Mouse (Mus musculus): ENCODE data around the gene Set. TPM values are rescaled to one million over a fixed set of nuclear protein-coding genes. Genes with fewer than 3 reads are reported as not detected.
A peak's percentile ranks its signal among the peaks of the same experiment; 100 is the strongest.

The Set gene
- polyA plus RNA-seq, 1 experiment, result 118 TPM

DNA sequence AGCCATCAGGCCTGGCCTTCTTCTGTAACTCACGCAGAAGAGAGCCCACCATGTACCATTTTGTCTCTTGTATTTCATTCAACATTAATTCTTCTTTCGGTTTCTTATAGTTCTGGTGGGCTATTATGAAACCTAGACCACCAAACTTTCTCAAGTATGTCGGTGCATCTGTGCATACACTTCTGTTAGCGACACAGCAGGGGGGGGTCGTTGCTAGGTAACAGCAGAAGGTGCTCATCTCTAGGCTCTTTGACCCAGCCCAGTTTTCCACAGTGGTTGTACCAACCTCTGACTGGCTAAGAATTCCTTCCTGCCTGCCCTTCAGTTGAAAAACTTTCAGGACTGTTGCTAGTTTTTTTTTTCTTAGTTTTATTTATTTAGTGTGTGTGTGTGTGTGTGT lies 1.2 kb downstream of the Set start:
- Histone ChIP-seq H3ac (ENCODE audit: control insufficient read depth, insufficient read length) (no peak overlapping the region), H3K4me2 (ENCODE audit: low read depth) (no peak overlapping the region), H3K27me3 (ENCODE audit: control insufficient read depth, insufficient read depth, insufficient read length) (no peaks in the 10 kb centered on the region), H3K36me3 (ENCODE audit: control insufficient read depth, insufficient read depth) (no peaks in the 10 kb centered on the region), H3K4me3 (no peak overlapping the region), H3K79me2 (ENCODE audit: control insufficient read depth, insufficient read depth) (peaks cover 6% of the 10 kb centered on the region)
- TF ChIP-seq MYOG (IDR thresholded peaks at IDR 0.05; ENCODE audit: control insufficient read depth in 1 of 3, insufficient read depth in 1 of 3, insufficient read length in 2 of 3, low read depth in 2 of 3) (no peak), POLR2A (IDR thresholded peaks at IDR 0.05; ENCODE audit: insufficient read length, low read depth) (no peak), POLR2AphosphoS2 (IDR thresholded peaks at IDR 0.05; ENCODE audit: insufficient read length, low read depth) (no peak), CEBPB (IDR thresholded peaks at IDR 0.05; ENCODE audit: insufficient read depth, poor library complexity, severe bottlenecking) (no peak), SRF (IDR thresholded peaks at IDR 0.05; ENCODE audit: control insufficient read depth, insufficient read length, low read depth) (no peak), E2F4 (IDR thresholded peaks at IDR 0.05; ENCODE audit: insufficient read depth) (no peak), MYOD1 (IDR thresholded peaks at IDR 0.05; ENCODE audit: control insufficient read depth in 1 of 3, insufficient read length in 2 of 3, low read depth in 2 of 3) (no peak), TCF3 (IDR thresholded peaks at IDR 0.05; ENCODE audit: insufficient read length, low read depth) (no peak), MAX (IDR thresholded peaks at IDR 0.05; ENCODE audit: low read depth) (no peak), REST (IDR thresholded peaks at IDR 0.05; ENCODE audit: insufficient read depth, insufficient read length) (no peak), USF1 (IDR thresholded peaks at IDR 0.05; ENCODE audit: low read depth) (no peak), TCF12 (IDR thresholded peaks at IDR 0.05; ENCODE audit: insufficient read depth, poor library complexity, severe bottlenecking) (no peak)

DNA sequence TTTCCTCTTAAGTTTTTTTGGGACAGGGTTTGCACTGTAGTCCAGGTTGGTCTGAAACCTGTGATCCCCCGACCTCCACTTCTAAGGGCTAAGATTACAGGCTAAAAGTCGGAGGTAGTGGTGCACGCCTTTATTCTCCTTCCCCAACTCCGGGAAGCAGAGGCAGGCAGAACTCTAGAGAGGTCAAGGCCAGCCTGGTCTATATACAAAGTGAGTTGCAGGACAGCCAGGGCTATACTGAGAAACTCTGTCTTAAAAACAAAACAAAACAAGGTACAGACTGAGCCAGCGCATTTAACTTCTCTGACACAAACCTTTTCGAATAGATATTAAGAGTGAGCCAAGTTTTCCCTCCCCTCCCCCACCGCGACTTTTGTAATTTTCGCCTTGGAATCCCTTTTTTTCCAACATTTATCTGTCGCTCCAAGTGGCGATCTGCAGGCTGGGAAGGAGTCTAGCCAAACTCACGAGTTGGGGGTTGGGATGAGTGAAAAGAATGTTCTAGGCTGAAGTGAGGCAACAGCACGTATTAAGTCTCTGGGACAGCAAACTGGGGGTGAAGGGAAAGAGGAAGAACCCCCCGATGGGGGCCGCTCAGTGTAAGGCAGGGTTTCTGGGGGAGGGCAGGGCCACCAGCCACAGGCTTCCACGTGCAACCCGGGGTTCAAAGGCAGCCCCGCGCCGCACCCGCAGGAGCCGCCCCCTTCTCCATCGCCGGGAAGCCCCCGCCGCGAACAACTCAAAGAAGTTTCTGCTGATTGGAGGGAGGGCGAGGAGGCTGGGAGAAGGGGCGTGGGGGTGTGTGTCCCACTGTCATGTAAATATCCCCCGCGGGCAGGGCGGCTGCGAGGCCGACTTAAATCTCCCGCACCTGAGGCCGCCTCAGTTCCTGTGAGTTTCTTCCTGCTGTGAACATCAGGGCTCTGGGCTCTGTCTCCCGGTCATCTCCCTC lies 4.3 kb downstream of the Set start:
- TF ChIP-seq POLR2A (IDR thresholded peaks at IDR 0.05; ENCODE audit: insufficient read length, low read depth) (no peak), MYOD1 (IDR thresholded peaks at IDR 0.05; ENCODE audit: control insufficient read depth in 1 of 3, insufficient read length in 2 of 3, low read depth in 2 of 3) (no peak), REST (IDR thresholded peaks at IDR 0.05; ENCODE audit: insufficient read depth, insufficient read length) (no peak), TCF3 (IDR thresholded peaks at IDR 0.05; ENCODE audit: insufficient read length, low read depth) (no peak), MAX (IDR thresholded peaks at IDR 0.05; ENCODE audit: low read depth) (no peak), TCF12 (IDR thresholded peaks at IDR 0.05; ENCODE audit: insufficient read depth, poor library complexity, severe bottlenecking) (no peak), SRF (IDR thresholded peaks at IDR 0.05; ENCODE audit: control insufficient read depth, insufficient read length, low read depth) (no peak)
- Histone ChIP-seq H3K79me2 (ENCODE audit: control insufficient read depth, insufficient read depth) (peaks cover 30% of the 10 kb centered on the region), H3K4me3 (peak overlapping the region; percentile 74), H3ac (ENCODE audit: control insufficient read depth, insufficient read length) (peak overlapping the region; percentile 58), H3K36me3 (ENCODE audit: control insufficient read depth, insufficient read depth) (no peaks in the 10 kb centered on the region), H3K27me3 (ENCODE audit: control insufficient read depth, insufficient read depth, insufficient read length) (no peaks in the 10 kb centered on the region), H3K4me2 (ENCODE audit: low read depth) (peak overlapping the region; percentile 89)

DNA sequence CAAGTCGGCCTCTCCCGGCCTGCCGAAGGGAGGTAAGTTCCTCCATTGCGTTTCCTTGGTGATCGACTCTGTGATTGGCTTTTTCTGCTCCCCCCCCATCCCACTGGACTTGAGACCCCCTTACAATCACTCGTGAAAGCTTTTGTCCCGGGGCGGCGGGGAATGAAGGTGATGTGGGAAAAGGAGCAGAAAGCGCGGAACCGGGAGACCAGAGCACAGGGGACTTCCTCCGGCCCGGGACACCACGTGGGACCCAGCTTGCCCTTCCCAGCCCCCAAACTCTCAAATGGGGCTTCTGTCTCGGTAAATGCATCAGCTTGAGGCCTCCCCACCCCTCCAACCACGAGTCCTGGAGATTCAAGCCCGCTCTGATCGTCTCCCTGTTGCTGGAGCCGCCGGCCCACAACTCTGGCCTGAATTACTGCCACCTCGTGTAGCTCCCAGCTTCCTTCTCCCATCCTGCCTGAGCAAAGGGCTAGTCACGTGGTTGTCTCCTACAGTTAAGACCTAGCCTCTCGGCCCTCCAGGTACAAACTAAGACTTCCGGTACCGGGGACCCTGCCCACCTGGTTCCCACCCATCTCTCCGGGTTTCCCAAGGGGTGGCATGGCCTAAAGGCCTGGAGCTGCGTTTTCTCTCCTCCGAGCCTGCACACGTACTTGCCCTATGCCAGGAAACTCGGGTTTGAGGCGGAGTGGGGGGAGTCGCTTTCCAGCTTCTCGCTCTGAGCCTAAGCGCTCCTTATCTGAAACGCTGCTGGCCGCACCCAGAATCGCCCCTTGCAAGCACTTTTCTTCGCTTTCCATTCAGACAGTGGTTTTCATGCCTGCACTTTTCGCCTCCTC lies 5.3 kb downstream of the Set start:
- peaks cover 34% of the 10 kb centered on the region for H3K79me2 ChIP-seq (ENCODE audit: control insufficient read depth, insufficient read depth)
- H3K4me3 ChIP-seq, result peak overlapping the region; percentile 74
- H3K4me2 ChIP-seq (ENCODE audit: low read depth), result peak overlapping the region; percentile 89
- H3ac ChIP-seq (ENCODE audit: control insufficient read depth, insufficient read length), result peak overlapping the region; percentile 58
- no peaks in the 10 kb centered on the region for H3K36me3 ChIP-seq (ENCODE audit: control insufficient read depth, insufficient read depth)
- no peak for TF ChIP-seq SRF (IDR thresholded peaks at IDR 0.05; ENCODE audit: control insufficient read depth, insufficient read length, low read depth)
- TF ChIP-seq REST (IDR thresholded peaks at IDR 0.05; ENCODE audit: insufficient read depth, insufficient read length), result no peak
- TF ChIP-seq CEBPB (IDR thresholded peaks at IDR 0.05; ENCODE audit: insufficient read depth, poor library complexity, severe bottlenecking), result no peak
- peak; percentile 80 for TF ChIP-seq POLR2AphosphoS2 (IDR thresholded peaks at IDR 0.05; ENCODE audit: insufficient read length, low read depth)
- TF ChIP-seq TCF3 (IDR thresholded peaks at IDR 0.05; ENCODE audit: insufficient read length, low read depth), result no peak
- TF ChIP-seq MAX (IDR thresholded peaks at IDR 0.05; ENCODE audit: low read depth), result peak; percentile 7
- TF ChIP-seq USF1 (IDR thresholded peaks at IDR 0.05; ENCODE audit: low read depth), result peak; percentile 80
- TF ChIP-seq MYOD1 (IDR thresholded peaks at IDR 0.05; ENCODE audit: control insufficient read depth in 1 of 3, insufficient read length in 2 of 3, low read depth in 2 of 3), result no peak
- no peak for TF ChIP-seq TCF12 (IDR thresholded peaks at IDR 0.05; ENCODE audit: insufficient read depth, poor library complexity, severe bottlenecking)
- TF ChIP-seq MYOG (IDR thresholded peaks at IDR 0.05; ENCODE audit: control insufficient read depth in 1 of 3, insufficient read depth in 1 of 3, insufficient read length in 2 of 3, low read depth in 2 of 3), result no peak
- TF ChIP-seq E2F4 (IDR thresholded peaks at IDR 0.05; ENCODE audit: insufficient read depth), result no peak
- TF ChIP-seq POLR2A (IDR thresholded peaks at IDR 0.05; ENCODE audit: insufficient read length, low read depth), result peak; percentile 81
- no peaks in the 10 kb centered on the region for H3K27me3 ChIP-seq (ENCODE audit: control insufficient read depth, insufficient read depth, insufficient read length)

DNA sequence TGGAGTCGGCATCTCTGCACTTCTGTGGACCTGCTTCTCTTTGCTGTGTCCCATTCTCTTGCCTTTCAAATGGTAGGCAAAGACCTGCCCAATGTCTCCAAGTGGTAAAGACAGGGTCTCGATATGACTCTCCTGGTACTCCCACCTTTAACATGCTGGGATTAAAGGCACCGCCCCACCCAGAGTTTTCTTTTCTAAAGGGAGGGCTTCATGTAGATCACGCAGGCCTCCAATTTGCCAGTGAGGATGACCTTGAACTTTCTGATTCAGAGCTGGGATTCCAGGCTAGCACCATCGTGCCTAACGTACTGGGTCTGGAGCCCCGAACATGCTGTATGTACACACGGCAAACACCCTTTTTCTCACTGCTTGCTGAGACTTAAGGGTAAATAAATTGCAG lies 6.1 kb downstream of the Set start:
- no peaks in the 10 kb centered on the region for H3K36me3 ChIP-seq (ENCODE audit: control insufficient read depth, insufficient read depth)
- peak overlapping the region; percentile 74 for H3K4me3 ChIP-seq
- H3ac ChIP-seq (ENCODE audit: control insufficient read depth, insufficient read length), result peak overlapping the region; percentile 58
- no peaks in the 10 kb centered on the region for H3K27me3 ChIP-seq (ENCODE audit: control insufficient read depth, insufficient read depth, insufficient read length)
- peaks cover 42% of the 10 kb centered on the region for H3K79me2 ChIP-seq (ENCODE audit: control insufficient read depth, insufficient read depth)
- TF ChIP-seq POLR2A (IDR thresholded peaks at IDR 0.05; ENCODE audit: insufficient read length, low read depth) (no peak), MAX (IDR thresholded peaks at IDR 0.05; ENCODE audit: low read depth) (no peak), MYOG (IDR thresholded peaks at IDR 0.05; ENCODE audit: control insufficient read depth in 1 of 3, insufficient read depth in 1 of 3, insufficient read length in 2 of 3, low read depth in 2 of 3) (no peak), MYOD1 (IDR thresholded peaks at IDR 0.05; ENCODE audit: control insufficient read depth in 1 of 3, insufficient read length in 2 of 3, low read depth in 2 of 3) (no peak), TCF3 (IDR thresholded peaks at IDR 0.05; ENCODE audit: insufficient read length, low read depth) (no peak), TCF12 (IDR thresholded peaks at IDR 0.05; ENCODE audit: insufficient read depth, poor library complexity, severe bottlenecking) (no peak), E2F4 (IDR thresholded peaks at IDR 0.05; ENCODE audit: insufficient read depth) (no peak), SRF (IDR thresholded peaks at IDR 0.05; ENCODE audit: control insufficient read depth, insufficient read length, low read depth) (no peak), REST (IDR thresholded peaks at IDR 0.05; ENCODE audit: insufficient read depth, insufficient read length) (no peak), USF1 (IDR thresholded peaks at IDR 0.05; ENCODE audit: low read depth) (no peak), POLR2AphosphoS2 (IDR thresholded peaks at IDR 0.05; ENCODE audit: insufficient read length, low read depth) (no peak), CEBPB (IDR thresholded peaks at IDR 0.05; ENCODE audit: insufficient read depth, poor library complexity, severe bottlenecking) (no peak)
- H3K4me2 ChIP-seq (ENCODE audit: low read depth), result peak overlapping the region; percentile 89
